Mouse (Mus musculus): Measurements from ENCODE around the gene Pklr.

GRCm38 (mm10) chr3:89124241-89124640, 11.7 kb upstream of the Pklr start:
- TF ChIP-seq POLR2A (IDR thresholded peaks at IDR 0.05; ENCODE audit: borderline replicate concordance, low read depth, low read length) (no peak), CTCF (IDR thresholded peaks at IDR 0.05; ENCODE audit: low read depth, low read length) (no peak)

All from bone marrow macrophage, adult 2 months (primary cell).